Mouse (Mus musculus) small intestine, adult 2 months (tissue): ENCODE measurements around the gene Spc25.

ENCODE experiments used
- CTCF ChIP-seq: fragments of 200-500 bp; IDR thresholded peaks from 2 replicates; pipeline ENCODE4 v1.5.1; 2012; ENCODE audit warnings: low read depth, mild to moderate bottlenecking, control low read depth, inconsistent platforms, low read length, moderate library complexity, mixed read lengths; ENCODE audit not compliant: insufficient replicate concordance, insufficient read length; ENCODE audit errors: extremely low read depth
- POLR2A ChIP-seq: fragments of 200-500 bp; IDR thresholded peaks from 2 replicates; pipeline ENCODE4 v1.6.1; 2012; ENCODE audit warnings: low read depth, mild to moderate bottlenecking, control low read depth, inconsistent platforms, low read length, moderate library complexity

DNA sequence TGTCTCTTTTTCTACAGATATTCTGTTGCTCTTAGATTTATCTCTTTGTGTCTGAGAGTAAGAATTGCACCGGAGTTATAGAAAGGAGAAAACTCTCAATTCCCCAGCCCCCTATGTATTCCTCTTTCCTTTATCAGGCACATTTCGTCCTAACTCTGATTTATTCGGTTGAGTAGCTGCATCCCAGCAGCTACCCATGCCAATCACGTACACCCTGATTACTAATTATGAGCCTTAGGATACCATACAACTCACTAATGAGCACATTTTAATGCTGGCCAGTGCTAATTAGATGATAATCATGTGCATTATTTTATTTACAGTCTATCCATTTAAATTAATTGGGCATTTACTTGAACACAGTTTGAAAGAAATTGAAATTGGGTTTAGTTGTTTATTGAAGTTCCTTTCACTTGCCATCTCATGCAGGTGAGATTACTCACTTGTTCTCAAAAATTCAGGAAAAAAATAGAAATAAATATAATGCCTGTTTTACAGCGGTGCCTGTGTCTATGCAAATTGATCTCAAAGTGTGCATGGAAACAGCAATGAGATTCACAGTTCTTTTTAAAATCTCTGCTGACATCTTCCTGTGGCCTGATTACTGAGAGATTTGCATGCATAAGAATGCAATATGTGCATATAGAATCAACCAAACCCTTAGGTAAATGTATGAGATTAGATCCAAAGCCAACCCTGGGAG lies 29.1 kb upstream of the Spc25 start:
- TF ChIP-seq CTCF (no peak), POLR2A (no peak)
